Mouse (Mus musculus): Measurements from ENCODE around the gene Serp2. TPM values are rescaled to one million over a fixed set of nuclear protein-coding genes. Genes with fewer than 3 reads are reported as not detected.

The Serp2 gene
- polyA plus RNA-seq, 1 experiment from 2014 or later, result 245 TPM

DNA sequence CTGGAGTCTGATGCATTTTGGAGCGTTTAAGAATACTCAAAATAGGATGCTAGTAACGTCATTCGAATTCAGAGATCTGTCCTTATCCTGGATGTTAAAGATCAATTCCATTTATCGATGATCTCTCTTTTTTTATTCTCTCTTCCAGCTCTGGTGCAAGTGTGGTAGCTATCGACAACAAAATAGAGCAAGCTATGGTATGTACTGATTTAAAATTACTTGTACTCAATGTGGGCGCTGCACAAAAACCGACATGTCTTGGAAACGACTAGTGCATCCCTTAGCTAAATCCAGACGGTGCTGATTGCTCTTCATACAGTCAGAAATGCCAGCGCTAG lies 51.6 kb downstream of the Serp2 start:
- Histone ChIP-seq H3K4me3 (replicated peaks) (peak overlapping the region; percentile 75), H3K27ac (replicated peaks) (peak overlapping the region; percentile 99), H3K4me1 (peaks cover 41% of the 10 kb centered on the region), H3K4me2 (peak overlapping the region; percentile 96), H3K36me3 (peaks cover 20% of the 10 kb centered on the region; the same call in 1 of the 2 replicates), H3K27me3 (replicated peaks) (no peaks in the 10 kb centered on the region), H3K9me3 (replicated peaks) (no peaks in the 10 kb centered on the region), H3K9ac (replicated peaks) (peak overlapping the region; percentile 96)
- 2% methylated on average over 10 of the region's 10 CpGs for WGBS
- ATAC-seq (ENCODE audit: low FRiP score), result no peak

DNA sequence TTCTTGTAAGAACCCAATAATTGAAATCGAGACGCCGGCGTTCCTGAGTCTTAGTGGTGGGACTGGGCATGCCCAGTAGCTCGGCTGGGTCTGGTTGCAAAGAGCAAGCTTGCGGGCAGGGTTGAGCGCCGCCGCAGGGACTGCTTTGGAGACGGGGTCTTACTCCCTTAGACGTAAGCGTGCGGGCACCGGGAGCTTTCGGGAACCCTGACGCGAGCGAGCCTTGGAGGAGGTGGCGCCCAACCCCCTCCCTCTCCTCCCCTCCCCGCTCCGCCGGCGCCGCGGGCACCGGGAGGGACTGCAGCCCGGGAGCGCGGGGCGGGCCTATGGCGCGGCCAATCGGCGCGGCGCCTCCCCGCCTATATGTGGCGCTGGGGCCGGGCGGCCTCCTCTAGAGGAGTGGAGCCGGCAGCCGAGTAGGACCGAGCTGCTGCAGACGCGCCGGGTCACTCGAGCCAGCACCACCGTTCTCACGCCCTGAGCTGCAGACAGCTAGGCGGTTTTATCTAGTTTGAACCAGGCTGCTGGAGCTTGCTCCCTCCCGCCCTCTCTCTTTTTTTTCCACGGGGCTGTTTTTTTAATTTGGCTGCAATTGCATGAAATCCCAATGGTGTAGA lies 52.5 kb downstream of the Serp2 start:
- Histone ChIP-seq H3K4me3 (replicated peaks) (peak overlapping the region; percentile 75), H3K36me3 (peaks cover 20% of the 10 kb centered on the region; the same call in 1 of the 2 replicates), H3K4me2 (peak overlapping the region; percentile 96), H3K27ac (replicated peaks) (peak overlapping the region; percentile 99), H3K4me1 (peaks cover 45% of the 10 kb centered on the region), H3K9me3 (replicated peaks) (no peaks in the 10 kb centered on the region), H3K9ac (replicated peaks) (peak overlapping the region; percentile 96), H3K27me3 (replicated peaks) (no peaks in the 10 kb centered on the region)
- under 1% methylated on average over 47 of the region's 52 CpGs for WGBS
- ATAC-seq (ENCODE audit: low FRiP score), result peak; percentile 94

DNA sequence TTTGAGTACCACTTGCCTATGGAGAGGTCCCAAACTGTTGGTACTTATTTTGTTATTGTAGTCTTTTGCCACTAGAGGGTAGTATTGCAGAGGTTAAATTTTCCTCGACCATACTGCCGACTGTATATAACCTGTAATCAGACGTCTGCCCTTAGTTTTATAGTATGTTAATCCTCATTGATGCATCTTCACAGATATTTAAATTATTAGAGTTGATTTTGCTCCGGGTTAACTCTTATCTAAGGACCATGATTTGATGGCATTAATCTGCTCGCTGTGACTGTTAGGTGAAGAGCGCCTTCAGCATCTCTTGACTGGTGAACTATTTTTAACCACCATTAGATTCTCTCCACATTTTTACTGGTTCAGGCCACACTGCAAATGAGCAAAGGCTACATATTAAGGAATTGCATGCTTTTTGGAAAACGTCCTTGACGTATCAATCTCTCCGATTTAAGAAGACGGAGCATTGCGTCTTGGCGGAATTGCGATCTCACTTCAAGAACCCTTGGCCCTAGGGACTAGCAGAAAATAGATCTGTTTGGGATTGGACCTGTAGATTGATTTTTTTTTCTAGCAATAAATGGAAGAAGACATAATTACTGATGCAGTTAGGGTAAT lies 53.3 kb downstream of the Serp2 start:
- no peaks in the 10 kb centered on the region for H3K27me3 ChIP-seq (replicated peaks)
- ATAC-seq (ENCODE audit: low FRiP score), result no peak
- peak overlapping the region; percentile 96 for H3K9ac ChIP-seq (replicated peaks)
- H3K9me3 ChIP-seq (replicated peaks), result no peaks in the 10 kb centered on the region
- peak overlapping the region; percentile 75 for H3K4me3 ChIP-seq (replicated peaks)
- peaks cover 46% of the 10 kb centered on the region for H3K4me1 ChIP-seq
- peaks cover 20% of the 10 kb centered on the region; the same call in 1 of the 2 replicates for H3K36me3 ChIP-seq
- peak overlapping the region; percentile 96 for H3K4me2 ChIP-seq
- WGBS, result 4% methylated on average over 13 of the region's 13 CpGs
- peak overlapping the region; percentile 99 for H3K27ac ChIP-seq (replicated peaks)

DNA sequence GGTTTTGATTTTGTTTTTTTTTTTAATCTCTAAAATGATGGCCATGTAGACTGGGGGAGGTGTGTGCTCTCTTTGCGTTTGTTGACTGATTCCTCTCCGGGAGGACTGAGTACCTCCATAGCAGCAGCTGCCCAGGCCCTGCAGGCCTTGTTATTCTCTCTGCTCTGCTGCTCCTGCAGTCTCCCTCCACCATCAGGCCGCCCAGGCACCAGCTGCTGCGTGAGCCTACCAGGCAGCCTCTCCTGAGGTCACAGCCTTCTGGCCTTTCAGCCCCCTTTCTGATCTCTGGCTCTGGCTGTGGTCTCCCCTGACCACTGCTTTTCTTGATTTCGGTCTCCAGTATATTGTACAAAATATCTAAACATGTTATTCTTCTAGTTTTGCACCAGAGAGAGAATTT lies 56.7 kb downstream of the Serp2 start:
- H3K4me3 ChIP-seq (replicated peaks), result no peak overlapping the region
- 31% methylated on average over 5 of the region's 5 CpGs for WGBS
- H3K9me3 ChIP-seq (replicated peaks), result no peaks in the 10 kb centered on the region
- peaks cover 32% of the 10 kb centered on the region for H3K4me1 ChIP-seq
- H3K9ac ChIP-seq (replicated peaks), result no peak overlapping the region
- no peaks in the 10 kb centered on the region for H3K27me3 ChIP-seq (replicated peaks)
- no peak overlapping the region for H3K4me2 ChIP-seq
- no peaks in the 10 kb centered on the region for H3K36me3 ChIP-seq
- no peak for ATAC-seq (ENCODE audit: low FRiP score)
- peak overlapping the region; percentile 34; the same call in 1 of the 2 replicates for H3K27ac ChIP-seq (replicated peaks)

- ATAC-seq (ENCODE audit: low FRiP score), result no peak
- peaks cover 32% of the 10 kb centered on the region for H3K4me1 ChIP-seq
- WGBS, result 82% methylated on average over 6 of the region's 6 CpGs
- peaks cover under 1% of the 10 kb centered on the region; the same call in 1 of the 2 replicates for H3K36me3 ChIP-seq
- H3K4me3 ChIP-seq (replicated peaks), result no peak overlapping the region
- H3K27me3 ChIP-seq (replicated peaks), result no peaks in the 10 kb centered on the region
- no peak overlapping the region for H3K9ac ChIP-seq (replicated peaks)
- no peaks in the 10 kb centered on the region for H3K9me3 ChIP-seq (replicated peaks)
- H3K4me2 ChIP-seq, result no peak overlapping the region
- no peak overlapping the region for H3K27ac ChIP-seq (replicated peaks)
These were observed 57.2 kb downstream of the Serp2 start for GRCm38 (mm10) chr14:76499492-76499891.

GRCm38 (mm10) chr14:76498210-76498609 lies 58.5 kb downstream of the Serp2 start:
- Histone ChIP-seq H3K36me3 (peaks cover 12% of the 10 kb centered on the region), H3K27me3 (replicated peaks) (no peaks in the 10 kb centered on the region), H3K27ac (replicated peaks) (no peak overlapping the region), H3K4me3 (replicated peaks) (no peak overlapping the region), H3K9me3 (replicated peaks) (no peaks in the 10 kb centered on the region), H3K4me1 (peaks cover 27% of the 10 kb centered on the region), H3K9ac (replicated peaks) (no peak overlapping the region), H3K4me2 (no peak overlapping the region)
- ATAC-seq (ENCODE audit: low FRiP score), result no peak
- 49% methylated on average over 7 of the region's 7 CpGs for WGBS

- Histone ChIP-seq H3K27me3 (replicated peaks) (no peaks in the 10 kb centered on the region), H3K4me3 (replicated peaks) (no peak overlapping the region), H3K27ac (replicated peaks) (0 out of 2 replicates have a peak overlapping the region, but pooled peaks have one; percentile 33), H3K4me2 (no peak overlapping the region), H3K9me3 (replicated peaks) (no peaks in the 10 kb centered on the region), H3K4me1 (peaks cover 23% of the 10 kb centered on the region), H3K9ac (replicated peaks) (no peak overlapping the region), H3K36me3 (peaks cover 12% of the 10 kb centered on the region)
- 33% methylated on average over 9 of the region's 9 CpGs for WGBS
- no peak for ATAC-seq (ENCODE audit: low FRiP score)
These were observed 59.5 kb downstream of the Serp2 start for GRCm38 (mm10) chr14:76497187-76497586.

DNA sequence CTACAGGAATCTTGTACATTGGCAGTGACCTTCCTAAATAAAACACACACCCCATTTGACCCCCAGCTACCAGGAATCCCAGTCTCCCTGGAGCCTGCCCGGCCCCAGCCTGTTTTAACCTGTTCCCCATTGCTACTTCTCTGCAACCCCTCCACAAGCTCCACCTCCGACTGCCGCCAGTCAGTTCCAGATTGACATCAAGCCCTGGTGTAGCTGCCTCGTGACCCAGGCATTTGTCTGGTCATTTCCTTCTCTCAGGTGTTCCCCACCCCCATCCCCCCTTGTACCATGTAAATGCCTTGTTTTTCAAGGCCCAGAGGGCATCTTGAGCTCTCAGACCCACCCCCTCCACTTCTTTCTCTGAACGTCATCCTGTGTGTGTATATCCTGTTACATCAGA lies 61.7 kb downstream of the Serp2 start:
- peaks cover 12% of the 10 kb centered on the region for H3K36me3 ChIP-seq
- no peak for ATAC-seq (ENCODE audit: low FRiP score)
- no peaks in the 10 kb centered on the region for H3K27me3 ChIP-seq (replicated peaks)
- WGBS, result 65% methylated on average over 5 of the region's 5 CpGs
- H3K4me3 ChIP-seq (replicated peaks), result no peak overlapping the region
- H3K4me2 ChIP-seq, result no peak overlapping the region
- H3K4me1 ChIP-seq, result peaks cover 13% of the 10 kb centered on the region
- no peaks in the 10 kb centered on the region for H3K9me3 ChIP-seq (replicated peaks)
- no peak overlapping the region for H3K27ac ChIP-seq (replicated peaks)
- no peak overlapping the region for H3K9ac ChIP-seq (replicated peaks)

- H3K4me1 ChIP-seq, result peaks cover 18% of the 10 kb centered on the region
- no peaks in the 10 kb centered on the region for H3K9me3 ChIP-seq (replicated peaks)
- peaks cover 8% of the 10 kb centered on the region for H3K36me3 ChIP-seq
- peak overlapping the region; percentile 41 for H3K27ac ChIP-seq (replicated peaks)
- H3K27me3 ChIP-seq (replicated peaks), result no peaks in the 10 kb centered on the region
- H3K4me3 ChIP-seq (replicated peaks), result no peak overlapping the region
- H3K9ac ChIP-seq (replicated peaks), result no peak overlapping the region
- WGBS, result 55% methylated on average over 2 of the region's 2 CpGs
- H3K4me2 ChIP-seq, result no peak overlapping the region
- peak; percentile 81 for ATAC-seq (ENCODE audit: low FRiP score)
These were observed 67.6 kb downstream of the Serp2 start for GRCm38 (mm10) chr14:76489128-76489527.

GRCm38 (mm10) chr14:76488101-76489044 lies 68.3 kb downstream of the Serp2 start:
- Histone ChIP-seq H3K9me3 (replicated peaks) (no peaks in the 10 kb centered on the region), H3K27me3 (replicated peaks) (no peaks in the 10 kb centered on the region), H3K36me3 (peaks cover under 1% of the 10 kb centered on the region; the same call in 1 of the 2 replicates), H3K4me3 (replicated peaks) (no peak overlapping the region), H3K27ac (replicated peaks) (peak overlapping the region; percentile 63), H3K4me1 (peaks cover 18% of the 10 kb centered on the region), H3K9ac (replicated peaks) (0 out of 2 replicates have a peak overlapping the region, but pooled peaks have one; percentile 7), H3K4me2 (no peak overlapping the region)
- ATAC-seq (ENCODE audit: low FRiP score), result no peak; the same call in 1 of the 2 replicates
- WGBS, result 77% methylated on average over 18 of the region's 18 CpGs

GRCm38 (mm10) chr14:76487609-76488008 lies 69.1 kb downstream of the Serp2 start:
- Histone ChIP-seq H3K36me3 (no peaks in the 10 kb centered on the region), H3K9me3 (replicated peaks) (no peaks in the 10 kb centered on the region), H3K27ac (replicated peaks) (no peak overlapping the region), H3K4me1 (peaks cover 18% of the 10 kb centered on the region), H3K27me3 (replicated peaks) (no peaks in the 10 kb centered on the region), H3K4me2 (no peak overlapping the region), H3K9ac (replicated peaks) (no peak overlapping the region), H3K4me3 (replicated peaks) (no peak overlapping the region)
- WGBS, result 89% methylated on average over 16 of the region's 16 CpGs
- no peak for ATAC-seq (ENCODE audit: low FRiP score)

Measured in neural tube, embryonic 15.5 days (tissue).